Mouse (Mus musculus): ENCODE data around the gene Kdm5a. TPM values are rescaled to one million over a fixed set of nuclear protein-coding genes. Genes with fewer than 3 reads are reported as not detected.
A peak's percentile ranks its signal among the peaks of the same experiment; 100 is the strongest.

The Kdm5a gene
- total and polyA plus RNA-seq, 2 experiments from 2014 or later: 18.0 to 44.3 TPM

- H3K4me2 ChIP-seq (ENCODE audit: low read depth): no peak overlapping the region
- no peaks in the 10 kb centered on the region for H3K36me3 ChIP-seq (ENCODE audit: insufficient read depth)
- no peak for TF ChIP-seq CTCF (IDR thresholded peaks at IDR 0.05; ENCODE audit: low read depth)
- no peak overlapping the region for H3K27ac ChIP-seq (ENCODE audit: low read depth, low read length)
- no peaks in the 10 kb centered on the region for H3K27me3 ChIP-seq (ENCODE audit: insufficient read depth, low read length)
- no peak overlapping the region for H3K9ac ChIP-seq
- no peaks in the 10 kb centered on the region for H3K9me3 ChIP-seq (ENCODE audit: low read length)
- ATAC-seq (no peak), DNase-seq (no peak)
- H3K4me3 ChIP-seq (ENCODE audit: low read depth, low read length): no peak overlapping the region
- peaks cover 12% of the 10 kb centered on the region; the same call in 1 of the 2 replicates for H3K4me1 ChIP-seq (ENCODE audit: insufficient read depth)
- 93% methylated on average over 1 of the region's 1 CpGs for WGBS
These were observed 106.7 kb downstream of the Kdm5a start for GRCm38 (mm10) chr6:120470666-120471065.

DNA sequence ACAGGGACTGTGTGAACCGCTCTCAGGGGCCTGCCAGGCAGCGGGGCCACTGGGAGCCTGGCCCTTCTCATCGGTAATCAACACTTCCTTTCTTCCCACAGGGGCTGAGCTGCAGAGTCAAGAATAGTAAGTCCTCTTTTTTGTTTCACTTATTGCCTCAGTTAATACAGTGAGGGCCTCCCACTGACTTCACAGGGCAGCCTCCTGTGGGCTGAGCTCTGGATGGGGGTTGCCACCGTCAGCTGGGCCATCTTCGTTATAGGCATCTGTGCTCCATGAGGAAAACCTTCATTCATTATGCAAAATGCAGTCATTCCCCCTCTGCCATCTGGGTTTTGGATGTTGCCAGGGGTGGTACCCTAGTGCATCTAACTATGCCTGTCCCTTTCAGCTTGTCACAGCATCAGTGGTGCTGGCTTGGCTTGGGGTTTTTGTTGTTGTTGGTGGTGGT is 108.1 kb downstream of the Kdm5a start:
- DNase-seq (peak; percentile 59), ATAC-seq (peak; percentile 89)
- 4% methylated on average over 5 of the region's 5 CpGs for WGBS
- no peaks in the 10 kb centered on the region for H3K9me3 ChIP-seq (ENCODE audit: low read length)
- H3K9ac ChIP-seq: no peak overlapping the region
- no peaks in the 10 kb centered on the region for H3K36me3 ChIP-seq (ENCODE audit: insufficient read depth)
- H3K4me1 ChIP-seq (ENCODE audit: insufficient read depth): peaks cover 12% of the 10 kb centered on the region; the same call in 1 of the 2 replicates
- H3K27me3 ChIP-seq (ENCODE audit: insufficient read depth, low read length): no peaks in the 10 kb centered on the region
- H3K4me3 ChIP-seq (ENCODE audit: low read depth, low read length): no peak overlapping the region
- no peak overlapping the region for H3K4me2 ChIP-seq (ENCODE audit: low read depth)
- peak overlapping the region; percentile 48 for H3K27ac ChIP-seq (ENCODE audit: low read depth, low read length)
- no peak for TF ChIP-seq CTCF (IDR thresholded peaks at IDR 0.05; ENCODE audit: low read depth)

GRCm38 (mm10) chr6:120472455-120473140 is 108.7 kb downstream of the Kdm5a start:
- Histone ChIP-seq H3K9me3 (ENCODE audit: low read length) (no peaks in the 10 kb centered on the region), H3K27ac (ENCODE audit: low read depth, low read length) (peak overlapping the region; percentile 48), H3K9ac (no peak overlapping the region), H3K4me2 (ENCODE audit: low read depth) (no peak overlapping the region), H3K4me1 (ENCODE audit: insufficient read depth) (peaks cover 12% of the 10 kb centered on the region; the same call in 1 of the 2 replicates), H3K36me3 (ENCODE audit: insufficient read depth) (no peaks in the 10 kb centered on the region), H3K27me3 (ENCODE audit: insufficient read depth, low read length) (no peaks in the 10 kb centered on the region), H3K4me3 (ENCODE audit: low read depth, low read length) (no peak overlapping the region)
- TF ChIP-seq CTCF (IDR thresholded peaks at IDR 0.05; ENCODE audit: low read depth): no peak
- WGBS: 17% methylated on average over 8 of the region's 8 CpGs
- peak; percentile 72 for ATAC-seq
- no peak for DNase-seq

DNA sequence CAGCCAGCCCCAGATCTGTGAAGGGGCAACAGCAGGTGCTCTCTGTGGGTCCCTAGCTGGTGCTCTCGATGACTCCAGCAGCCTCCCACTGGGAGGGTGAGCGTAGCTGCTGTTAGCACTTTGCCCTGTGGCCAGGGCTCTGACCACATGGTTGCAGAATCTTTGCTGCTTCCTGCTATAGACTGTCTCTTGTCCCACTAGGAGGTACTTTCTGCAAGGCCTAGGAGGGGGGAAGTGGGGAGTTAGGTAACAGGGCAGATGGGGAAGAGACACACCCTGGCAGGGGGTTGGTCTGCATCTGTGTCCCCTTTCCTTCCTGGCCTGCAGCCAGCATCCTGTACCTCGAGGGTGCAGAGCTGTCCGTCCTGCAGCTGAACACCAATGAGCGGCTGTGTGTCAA is 109.5 kb downstream of the Kdm5a start:
- no peak for DNase-seq
- no peaks in the 10 kb centered on the region for H3K9me3 ChIP-seq (ENCODE audit: low read length)
- ATAC-seq: no peak
- H3K27me3 ChIP-seq (ENCODE audit: insufficient read depth, low read length): no peaks in the 10 kb centered on the region
- no peak overlapping the region for H3K4me2 ChIP-seq (ENCODE audit: low read depth)
- H3K4me3 ChIP-seq (ENCODE audit: low read depth, low read length): no peak overlapping the region
- no peak for TF ChIP-seq CTCF (IDR thresholded peaks at IDR 0.05; ENCODE audit: low read depth)
- no peaks in the 10 kb centered on the region for H3K36me3 ChIP-seq (ENCODE audit: insufficient read depth)
- H3K27ac ChIP-seq (ENCODE audit: low read depth, low read length): no peak overlapping the region
- peaks cover 12% of the 10 kb centered on the region; the same call in 1 of the 2 replicates for H3K4me1 ChIP-seq (ENCODE audit: insufficient read depth)
- no peak overlapping the region for H3K9ac ChIP-seq
- 32% methylated on average over 5 of the region's 5 CpGs for WGBS

- WGBS: 81% methylated on average over 8 of the region's 8 CpGs
- Histone ChIP-seq H3K27me3 (ENCODE audit: insufficient read depth, low read length) (no peaks in the 10 kb centered on the region), H3K4me1 (ENCODE audit: insufficient read depth) (peaks cover 12% of the 10 kb centered on the region; the same call in 1 of the 2 replicates), H3K4me2 (ENCODE audit: low read depth) (no peak overlapping the region), H3K36me3 (ENCODE audit: insufficient read depth) (no peaks in the 10 kb centered on the region), H3K27ac (ENCODE audit: low read depth, low read length) (no peak overlapping the region), H3K9me3 (ENCODE audit: low read length) (no peaks in the 10 kb centered on the region), H3K4me3 (ENCODE audit: low read depth, low read length) (no peak overlapping the region), H3K9ac (no peak overlapping the region)
- DNase-seq (no peak), ATAC-seq (no peak)
- TF ChIP-seq CTCF (IDR thresholded peaks at IDR 0.05; ENCODE audit: low read depth): no peak
These were observed 111.4 kb downstream of the Kdm5a start for GRCm38 (mm10) chr6:120475288-120475687.

- Histone ChIP-seq H3K4me2 (ENCODE audit: low read depth) (no peak overlapping the region), H3K9ac (no peak overlapping the region), H3K27me3 (ENCODE audit: insufficient read depth, low read length) (no peaks in the 10 kb centered on the region), H3K9me3 (ENCODE audit: low read length) (no peaks in the 10 kb centered on the region), H3K36me3 (ENCODE audit: insufficient read depth) (no peaks in the 10 kb centered on the region), H3K4me3 (ENCODE audit: low read depth, low read length) (no peak overlapping the region), H3K27ac (ENCODE audit: low read depth, low read length) (no peak overlapping the region), H3K4me1 (ENCODE audit: insufficient read depth) (no peaks in the 10 kb centered on the region)
- DNase-seq: no peak
- no peak for TF ChIP-seq CTCF (IDR thresholded peaks at IDR 0.05; ENCODE audit: low read depth)
- no peak for ATAC-seq
- WGBS: 81% methylated on average over 2 of the region's 2 CpGs
These were observed 115.4 kb downstream of the Kdm5a start for GRCm38 (mm10) chr6:120479302-120479701.

DNA sequence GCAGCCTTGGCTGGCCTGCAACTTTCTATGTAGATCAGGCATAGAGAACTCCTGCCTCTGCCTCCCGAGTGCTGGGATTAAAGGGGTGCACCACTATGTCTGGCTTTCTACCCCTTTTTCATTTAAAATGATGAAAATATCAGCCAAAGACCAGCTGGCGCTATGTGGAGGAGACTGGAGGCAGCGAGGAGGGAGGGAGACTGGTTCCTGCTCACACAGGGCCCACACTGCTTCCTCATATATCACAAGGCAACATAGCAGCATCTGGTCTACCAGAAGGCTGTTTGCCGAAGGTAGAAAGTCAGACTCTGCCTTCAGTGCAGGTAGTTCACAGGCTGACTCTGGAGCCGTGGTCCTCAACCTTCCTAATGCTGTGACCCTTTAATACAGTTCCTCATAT is 116.4 kb downstream of the Kdm5a start:
- H3K9ac ChIP-seq: no peak overlapping the region
- 90% methylated on average over 5 of the region's 5 CpGs for WGBS
- no peaks in the 10 kb centered on the region for H3K4me1 ChIP-seq (ENCODE audit: insufficient read depth)
- no peaks in the 10 kb centered on the region for H3K27me3 ChIP-seq (ENCODE audit: insufficient read depth, low read length)
- ATAC-seq (no peak), DNase-seq (no peak)
- no peaks in the 10 kb centered on the region for H3K36me3 ChIP-seq (ENCODE audit: insufficient read depth)
- no peak overlapping the region for H3K4me2 ChIP-seq (ENCODE audit: low read depth)
- H3K27ac ChIP-seq (ENCODE audit: low read depth, low read length): no peak overlapping the region
- H3K4me3 ChIP-seq (ENCODE audit: low read depth, low read length): no peak overlapping the region
- H3K9me3 ChIP-seq (ENCODE audit: low read length): no peaks in the 10 kb centered on the region
- no peak for TF ChIP-seq CTCF (IDR thresholded peaks at IDR 0.05; ENCODE audit: low read depth)

Measured in forebrain, postnatal 0 days (tissue).